Comparison of ENCODE assay signal across 9 mouse cellular contexts in the genomic region with DNA sequence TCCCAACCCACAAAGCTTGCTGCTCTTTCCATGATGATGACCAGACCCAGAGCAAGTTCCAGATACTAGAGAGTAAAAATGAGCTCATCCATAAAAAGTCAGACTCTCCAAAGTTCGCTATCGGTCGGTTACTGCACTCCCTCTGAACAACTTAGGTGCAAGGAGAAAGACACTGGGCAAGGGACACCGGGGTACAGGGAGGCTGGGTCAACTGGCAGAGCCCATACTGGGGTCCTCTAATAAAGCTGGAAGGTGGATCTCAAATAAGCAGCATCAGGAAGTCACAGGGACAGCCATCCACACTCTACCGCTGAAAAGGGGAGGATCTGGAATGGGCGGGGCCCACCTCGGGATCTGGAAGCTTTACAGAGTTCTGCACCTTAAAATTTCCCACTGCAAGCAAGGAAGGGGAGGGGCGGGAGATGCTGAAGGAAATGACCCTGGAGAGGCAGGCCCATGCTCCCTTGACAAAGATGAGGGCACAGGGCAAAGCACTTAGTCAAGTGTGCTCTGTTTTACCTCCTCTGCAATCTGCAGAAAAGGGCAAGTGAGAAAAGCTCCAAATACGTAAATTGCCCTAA. TPM values are rescaled to one million over a fixed set of nuclear protein-coding genes. Genes with fewer than 3 reads are reported as not detected.
A peak's percentile ranks its signal among the peaks of the same experiment; 100 is the strongest.
DNase-seq lines count a peak whose midpoint lies in the region; ATAC-seq and TF ChIP-seq lines count a peak whose summit lies in the region.
"Had no signal": no experiment of that assay in that cellular context is flagged by ENCODE, and none has a peak within 500 bp of the region (broad histone marks: within the 10 kb centered on the region; RNA-seq: fewer than 3 reads in every experiment).

No protein-coding gene starts in this region.

- no peak for TF ChIP-seq CTCF in lung, embryonic 14.5 days (IDR thresholded peaks at IDR 0.05; ENCODE audit: low read depth)
- TF ChIP-seq CTCF in heart, postnatal 0 days (IDR thresholded peaks at IDR 0.05; ENCODE audit: low read depth), result no peak

- H3K9ac ChIP-seq in lung, embryonic 14.5 days, result peak overlapping the region; percentile 93
- H3K9ac ChIP-seq in heart, postnatal 0 days (replicated peaks; ENCODE audit: low read depth, low read length), result no peak overlapping the region
- H3K9ac ChIP-seq in stomach, embryonic 15.5 days, result no peak overlapping the region

- peaks cover 24% of the 10 kb centered on the region for H3K36me3 ChIP-seq in lung, embryonic 14.5 days (ENCODE audit: insufficient read depth)
- H3K36me3 ChIP-seq in heart, postnatal 0 days (replicated peaks; ENCODE audit: control insufficient read depth, insufficient read depth, low read length), result peaks cover 5% of the 10 kb centered on the region; the same call in 1 of the 2 replicates
- no peaks in the 10 kb centered on the region for H3K36me3 ChIP-seq in stomach, embryonic 15.5 days
- H3K36me3 ChIP-seq: G1E had no signal

- peak overlapping the region; percentile 85 for H3K4me3 ChIP-seq in lung, embryonic 14.5 days (ENCODE audit: low read depth, low read length)
- peak overlapping the region; percentile 91 for H3K4me3 ChIP-seq in heart, postnatal 0 days (ENCODE audit: low read depth, low read length)
- peak overlapping the region; percentile 90 for H3K4me3 ChIP-seq in stomach, embryonic 15.5 days (replicated peaks)

- H3K4me1 ChIP-seq in lung, embryonic 14.5 days (ENCODE audit: insufficient read depth), result peaks cover 14% of the 10 kb centered on the region; the same call in 1 of the 2 replicates
- peaks cover 21% of the 10 kb centered on the region for H3K4me1 ChIP-seq in heart, postnatal 0 days (ENCODE audit: control insufficient read depth, insufficient read depth)
- peaks cover 8% of the 10 kb centered on the region for H3K4me1 ChIP-seq in stomach, embryonic 15.5 days

- DNase-seq in lung, embryonic 14.5 days, result peak; percentile 49
- no peak for DNase-seq in lung, adult 18-20 months
- no peak for DNase-seq in heart, postnatal 0 days (ENCODE audit: low spot score)
- peak; percentile 49 to 62 for DNase-seq in kidney, postnatal 4 days
- DNase-seq in natural killer cell, adult 2 months (ENCODE audit: low spot score in 2 of 2), result no peak
- DNase-seq in left cerebral cortex, postnatal 10 days (ENCODE audit: extremely low spot score in 1 of 2, low spot score in 2 of 2), result no peak
- no peak for DNase-seq in retina, postnatal 1 day

- no peaks in the 10 kb centered on the region for H3K27me3 ChIP-seq in lung, embryonic 14.5 days (ENCODE audit: insufficient read depth, low read length)
- peaks cover 5% of the 10 kb centered on the region; the same call in 1 of the 2 replicates for H3K27me3 ChIP-seq in heart, postnatal 0 days (ENCODE audit: control insufficient read depth, insufficient read depth, low read length)
- H3K27me3 ChIP-seq in stomach, embryonic 15.5 days (replicated peaks), result no peaks in the 10 kb centered on the region

- no peaks in the 10 kb centered on the region for H3K9me3 ChIP-seq in lung, embryonic 14.5 days (ENCODE audit: low read depth, low read length)
- no peaks in the 10 kb centered on the region for H3K9me3 ChIP-seq in heart, postnatal 0 days (replicated peaks; ENCODE audit: control insufficient read depth, low read length)
- no peaks in the 10 kb centered on the region for H3K9me3 ChIP-seq in stomach, embryonic 15.5 days

- intact Hi-C loops in left cerebral cortex, postnatal 10 days (cut with DNase I), result loop anchor here (5.0 kb wide), 2 partner anchors 163 to 492 kb away; no protein-coding TSS in a partner anchor

- WGBS in lung, embryonic 14.5 days, result 23% methylated on average over 9 of the region's 9 CpGs
- 30% methylated on average over 9 of the region's 9 CpGs for WGBS in heart, postnatal 0 days
- 32% methylated on average over 9 of the region's 9 CpGs for WGBS in stomach, embryonic 15.5 days

- H3K4me2 ChIP-seq in lung, embryonic 14.5 days, result peak overlapping the region; percentile 81
- H3K4me2 ChIP-seq in heart, postnatal 0 days (ENCODE audit: low read depth, low read length), result peak overlapping the region; percentile 81
- H3K4me2 ChIP-seq in stomach, embryonic 15.5 days, result peak overlapping the region; percentile 80

- no peak for TF ChIP-seq EP300 in heart, postnatal 0 days (IDR thresholded peaks at IDR 0.05; ENCODE audit: low read depth)

- H3K27ac ChIP-seq in lung, embryonic 14.5 days (ENCODE audit: low read depth), result no peak overlapping the region
- no peak overlapping the region for H3K27ac ChIP-seq in heart, postnatal 0 days (ENCODE audit: low read depth)
- no peak overlapping the region for H3K27ac ChIP-seq in stomach, embryonic 15.5 days

- no peak for ATAC-seq in lung, embryonic 14.5 days (ENCODE audit: insufficient read depth)
- ATAC-seq in heart, postnatal 0 days (ENCODE audit: insufficient read depth, low read depth), result no peak
- ATAC-seq in stomach, embryonic 15.5 days (ENCODE audit: insufficient read depth, low FRiP score, low read depth), result no peak

RNA-seq across cellular contexts. Expression of gene Fzd1, which starts 3.0 kb away (rescaled TPM):
- 53.2 and 55.9 TPM in 2 replicates for polyA plus RNA-seq in lung, embryonic 14.5 days (2014; fragmentation: Nextera tagmentation; extraction: Ambion mirVana)
- total RNA-seq in heart, postnatal 0 days (2014; rRNA removed; ENCODE audit: low replicate concordance), result 31.8 and 40.2 TPM in 2 replicates
- polyA plus RNA-seq in heart, postnatal 0 days (2015; fragmentation: Nextera tagmentation; extraction: Ambion mirVana), result 6.1 and 7.9 TPM in 2 replicates
- polyA plus RNA-seq in stomach, embryonic 15.5 days (2015; fragmentation: Nextera tagmentation; extraction: Ambion mirVana), result 24.7 and 24.9 TPM in 2 replicates
- total RNA-seq in left cerebral cortex, postnatal 10 days (2021), result 10 to 100 TPM; 12.3 to 17.8 TPM
- polyA plus RNA-seq: G1E had no signal

Comparison
In these comparisons a context has a peak if more than half of its experiments do, and no peak if none do; other contexts are left out.
1. DNase-seq: peak in lung, embryonic 14.5 days (single experiment) and kidney, postnatal 4 days (2 of 2); none in lung, adult 18-20 months (0 of 2), heart, postnatal 0 days (single experiment), natural killer cell, adult 2 months (0 of 2), left cerebral cortex, postnatal 10 days (0 of 2) and retina, postnatal 1 day (single experiment).
2. Peak in every context shown above with its lines, with median percentiles within 50 percentile points of each other: H3K4me2 ChIP-seq and H3K4me3 ChIP-seq.